Mouse (Mus musculus) lung, adult 2 months (tissue): ENCODE data around the gene Tnfaip2.

Experiments used
- CTCF ChIP-seq: fragments of 200-500 bp; IDR thresholded peaks from 2 replicates; pipeline ENCODE4 v1.5.1; 2011; ENCODE audit warnings: mild to moderate bottlenecking, low read length, control low read depth; ENCODE audit not compliant: insufficient read depth
- POLR2A ChIP-seq: fragments of 200-500 bp; IDR thresholded peaks from 2 replicates; pipeline ENCODE4 v1.6.1; 2011; ENCODE audit warnings: low read depth, mild to moderate bottlenecking, control low read depth, low read length, borderline replicate concordance; ENCODE audit errors: extremely low read depth

GRCm38 (mm10) chr12:111500725-111501124 lies 58.5 kb downstream of the Tnfaip2 start:
- TF ChIP-seq POLR2A (no peak), CTCF (no peak)
